Mouse (Mus musculus) left cerebral cortex, adult 11 months (tissue): ENCODE measurements at regions not wholly inside any gene's neighbourhood (a gene's known extent, or its start where the extent isn't known, plus 50 kb on each side); places are given as distances from the start of the nearest gene placed in this dataset.

Experiments used
- DNase-seq: peaks from one replicate; pipeline ENCODE4 v3.0.0; 2022; ENCODE audit warnings: low spot score

GRCm38 (mm10) chr13:44346636-44347035 lies 382.6 kb upstream of the Jarid2 start:
- no peak for DNase-seq

DNA sequence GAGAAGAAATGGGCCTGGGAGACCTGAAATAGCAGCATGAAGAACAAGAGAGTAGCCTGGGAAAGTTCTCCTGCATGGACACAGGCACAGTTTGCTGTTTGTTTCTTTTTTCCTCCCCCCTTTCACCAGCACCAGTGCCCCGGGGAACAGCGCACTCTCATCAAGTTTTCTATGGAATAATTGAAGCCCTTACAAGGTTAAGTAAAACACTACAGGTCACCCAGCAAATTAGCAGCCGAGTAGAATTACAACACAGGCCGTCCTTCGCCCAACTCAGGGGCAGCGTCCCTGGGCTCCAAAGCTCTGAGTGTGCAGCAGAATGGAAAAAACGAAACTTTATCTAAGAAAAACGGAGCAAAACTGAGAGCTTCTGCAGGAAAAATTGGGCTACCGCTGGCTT lies 381.6 kb upstream of the Jarid2 start:
- no peak for DNase-seq

- no peak for DNase-seq
These were observed 375.4 kb upstream of the Jarid2 start for GRCm38 (mm10) chr13:44353899-44354298.

DNA sequence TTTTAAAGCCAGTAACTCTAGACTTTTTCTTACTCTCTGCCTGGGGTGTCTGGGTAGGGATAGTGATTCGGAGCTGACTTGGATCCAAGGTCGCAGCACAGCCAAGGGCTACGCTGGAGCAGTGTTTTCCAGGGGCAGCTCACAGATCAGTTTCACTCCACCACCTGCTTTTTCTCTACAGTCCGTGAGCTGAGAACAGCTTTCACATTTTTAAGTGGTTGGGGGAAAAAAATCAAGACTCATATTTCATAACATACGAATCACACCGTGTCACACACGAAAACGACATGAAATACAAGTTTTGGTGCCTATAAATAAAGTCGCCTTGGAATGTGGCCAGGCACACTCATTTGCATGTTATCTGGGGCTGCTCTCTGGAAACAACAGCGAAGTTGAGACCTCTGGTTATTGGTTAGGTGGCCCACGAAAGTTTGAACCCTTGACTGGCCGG lies 373.5 kb upstream of the Jarid2 start:
- no peak for DNase-seq

GRCm38 (mm10) chr13:44356981-44357380 lies 372.3 kb upstream of the Jarid2 start:
- no peak for DNase-seq

DNA sequence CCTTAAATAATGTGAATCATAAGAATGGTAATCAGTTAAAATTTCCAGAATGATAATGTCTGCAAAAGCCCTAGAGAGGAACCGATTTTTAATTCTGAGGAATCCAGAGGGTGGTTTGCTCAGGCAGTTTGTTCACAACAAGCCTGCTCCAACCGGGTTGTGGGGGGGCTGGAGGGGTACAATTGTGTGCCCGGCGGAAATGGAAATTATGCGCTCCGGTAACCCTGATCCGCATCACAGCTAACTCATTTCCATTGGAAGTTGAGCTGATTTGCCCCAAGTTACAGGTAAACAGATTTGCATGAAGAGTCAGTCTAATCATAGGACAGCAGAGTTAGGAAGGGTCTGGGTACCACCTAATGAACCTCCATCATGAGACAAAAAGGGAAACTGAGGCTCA lies 369.9 kb upstream of the Jarid2 start:
- no peak for DNase-seq

GRCm38 (mm10) chr13:44360016-44360415 lies 369.3 kb upstream of the Jarid2 start:
- no peak for DNase-seq

- no peak for DNase-seq
These were observed 368.5 kb upstream of the Jarid2 start for GRCm38 (mm10) chr13:44360725-44361290.

GRCm38 (mm10) chr13:44362293-44363005 lies 366.8 kb upstream of the Jarid2 start:
- no peak for DNase-seq

- no peak for DNase-seq
These were observed 366.3 kb upstream of the Jarid2 start for GRCm38 (mm10) chr13:44363016-44363415.

GRCm38 (mm10) chr13:44369301-44369700 lies 360.0 kb upstream of the Jarid2 start:
- no peak for DNase-seq

GRCm38 (mm10) chr13:44372361-44372877 lies 356.9 kb upstream of the Jarid2 start:
- DNase-seq, result no peak

- DNase-seq, result no peak
These were observed 353.7 kb upstream of the Jarid2 start for GRCm38 (mm10) chr13:44375476-44376159.

DNA sequence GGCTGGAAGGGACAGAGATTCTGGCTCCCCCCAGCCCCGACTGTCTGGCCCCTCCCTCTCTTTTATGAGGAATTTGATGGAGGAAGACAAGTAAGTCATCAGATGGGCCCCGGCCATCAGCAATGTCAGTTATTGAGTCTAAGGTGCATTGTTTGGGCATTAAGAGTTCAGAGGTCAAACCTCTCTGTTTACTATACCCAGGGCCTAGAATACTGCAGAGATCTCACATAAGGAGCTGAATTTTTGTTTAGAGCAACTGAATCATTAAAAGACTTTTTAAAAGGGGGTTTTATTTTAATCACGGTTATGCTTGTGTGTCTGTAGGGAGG lies 353.1 kb upstream of the Jarid2 start:
- DNase-seq, result no peak

DNA sequence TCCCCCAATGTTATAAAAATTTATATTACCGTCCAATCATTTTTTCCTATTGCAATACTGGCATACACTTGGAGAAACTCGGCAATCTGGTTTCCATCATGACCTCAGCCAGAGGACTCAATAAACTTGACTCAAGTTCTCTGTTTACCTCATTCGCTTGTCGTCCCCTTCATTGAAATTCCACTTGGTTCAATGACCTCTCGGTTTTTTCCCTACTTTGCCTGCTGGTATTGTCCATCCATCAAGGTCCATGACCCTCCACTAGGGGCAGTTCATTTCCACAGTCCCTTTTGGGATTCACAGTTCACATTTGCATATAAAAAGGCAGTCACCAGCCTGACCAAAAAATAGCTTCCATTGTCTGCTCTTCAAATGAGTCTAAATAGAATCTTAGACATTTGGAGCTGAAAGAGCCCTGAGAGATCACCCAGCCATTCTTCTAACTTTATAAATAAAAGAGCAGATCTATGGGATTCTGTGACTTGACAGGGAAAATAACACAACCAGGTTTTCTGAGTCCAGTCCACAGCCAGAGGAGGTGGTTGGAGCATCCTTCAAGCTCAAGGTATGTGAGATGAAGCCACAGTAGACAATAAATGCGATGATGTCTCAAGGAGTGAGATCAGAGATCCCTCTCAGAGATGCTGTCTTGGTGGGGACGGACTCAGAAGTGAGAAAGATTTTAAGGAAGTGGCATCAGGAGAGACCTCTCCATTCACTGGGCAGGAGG lies 347.4 kb upstream of the Jarid2 start:
- DNase-seq, result no peak

GRCm38 (mm10) chr13:44383322-44383721 lies 346.0 kb upstream of the Jarid2 start:
- DNase-seq, result no peak

GRCm38 (mm10) chr13:44386767-44387166 lies 342.5 kb upstream of the Jarid2 start:
- no peak for DNase-seq

GRCm38 (mm10) chr13:44389696-44390095 lies 339.6 kb upstream of the Jarid2 start:
- no peak for DNase-seq

DNA sequence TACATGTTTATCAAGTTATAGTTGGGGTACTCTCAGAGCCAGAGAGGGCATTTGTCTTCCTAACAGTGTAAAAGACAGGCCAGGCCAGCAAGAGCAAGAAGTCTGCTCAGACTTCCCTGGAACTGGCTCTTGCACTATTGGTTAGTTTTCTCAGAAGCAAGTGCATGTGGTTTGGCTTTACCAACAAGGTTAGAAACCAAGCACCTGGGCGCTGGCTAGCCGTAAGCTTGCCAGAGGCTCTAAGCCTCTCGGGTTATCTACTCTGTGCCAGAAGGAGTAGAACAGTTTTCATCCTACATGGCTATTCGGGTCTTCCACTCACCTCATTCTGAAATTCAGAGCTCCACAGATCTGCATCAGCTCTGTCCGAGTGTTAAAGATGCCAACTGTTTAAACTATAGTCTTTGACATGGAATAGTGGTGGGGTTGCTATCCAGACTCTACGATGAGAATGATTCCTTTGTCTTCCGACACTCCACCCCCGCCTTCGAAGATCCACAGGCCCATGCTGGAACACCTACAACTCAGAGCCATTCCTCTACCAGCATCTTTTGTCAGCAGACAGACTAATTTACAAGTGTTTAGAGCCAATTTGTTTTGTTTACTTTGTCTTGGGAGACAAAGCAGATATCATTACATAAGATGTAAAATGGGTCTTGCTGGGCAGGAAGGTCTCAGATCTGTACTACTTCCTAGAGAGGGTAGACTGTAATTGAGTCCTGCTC lies 338.4 kb upstream of the Jarid2 start:
- no peak for DNase-seq

DNA sequence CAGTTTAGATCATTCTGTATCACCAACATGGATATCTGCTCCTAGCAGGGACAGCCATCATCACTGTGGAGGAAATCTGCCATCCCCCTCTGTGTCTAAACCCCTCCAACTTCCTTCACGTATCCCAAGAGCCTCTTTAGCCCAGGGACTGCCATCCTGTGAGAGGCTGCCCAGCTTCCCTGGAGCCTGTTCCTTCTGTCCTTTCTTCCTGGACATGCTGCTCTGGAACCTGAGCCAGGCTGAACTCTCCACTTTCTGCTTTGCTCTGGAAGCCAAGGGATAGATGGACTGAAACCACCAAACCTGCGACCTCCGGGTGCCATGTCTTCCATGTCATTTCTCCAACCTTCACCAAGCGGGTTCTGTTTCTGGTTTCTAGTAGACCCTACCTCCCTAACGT lies 335.3 kb upstream of the Jarid2 start:
- no peak for DNase-seq

DNA sequence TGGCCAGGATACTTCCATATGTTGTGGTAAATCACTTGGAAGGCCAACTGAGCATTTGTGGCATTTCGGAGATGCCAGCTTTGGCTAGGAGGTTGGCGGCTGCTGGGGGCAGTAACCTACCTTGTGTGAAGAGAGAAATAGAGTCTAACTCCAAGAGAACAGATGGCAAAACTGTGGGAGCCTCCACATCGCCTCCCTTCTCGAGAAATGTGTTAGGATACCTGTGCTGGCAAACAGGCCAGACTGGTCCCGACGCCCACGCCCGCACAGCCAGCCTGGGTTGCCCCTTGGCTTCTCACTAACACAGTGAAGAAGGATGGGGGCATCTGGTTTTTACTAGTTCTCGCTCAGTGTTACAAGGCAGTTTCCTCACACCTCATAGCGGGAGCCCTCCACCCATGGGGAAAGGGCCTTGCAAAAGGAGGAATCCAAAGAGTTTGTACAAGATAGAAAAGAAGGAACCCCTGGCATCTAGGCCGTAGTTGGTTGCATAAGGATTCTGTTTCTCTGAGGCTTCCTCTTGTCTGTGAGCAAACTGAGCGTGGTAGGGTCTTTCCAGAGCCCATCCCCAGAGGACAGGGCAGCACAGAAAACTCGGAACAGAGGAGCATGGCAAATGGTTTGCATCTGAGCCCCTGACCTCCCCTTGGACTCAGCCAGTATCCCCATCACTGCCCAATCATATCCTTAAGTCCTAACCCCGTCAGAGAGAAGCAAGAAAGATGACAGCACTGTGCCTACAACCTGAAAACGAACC lies 330.5 kb upstream of the Jarid2 start:
- no peak for DNase-seq
